Mouse (Mus musculus) ES-E14 (cell line): ENCODE results near the gene Zfp119b. TPM values are rescaled to one million over a fixed set of nuclear protein-coding genes. Genes with fewer than 3 reads are reported as not detected.

Experiments used
- DNase-seq: peaks from one replicate; pipeline ENCODE4 v3.0.0-alpha.2; 2013; ENCODE audit warnings: low read depth, low spot score
- H3K27ac ChIP-seq: 2 replicates; pipeline ENCODE4 v1.5.1; 2012; ENCODE audit warnings: low read depth, mild to moderate bottlenecking, low read length, moderate library complexity, mixed read lengths; ENCODE audit not compliant: poor library complexity, insufficient read depth, severe bottlenecking
- H3K36me3 ChIP-seq: 2 replicates; pipeline ENCODE4 v1.6.1; 2012; ENCODE audit warnings: mild to moderate bottlenecking, low read length, moderate library complexity, mixed read lengths; ENCODE audit not compliant: control insufficient read depth, poor library complexity, insufficient read depth, severe bottlenecking
- H3K4me1 ChIP-seq, 2 experiments: fragments of 150-350 bp in 1 of 2; sonication (generic) in 1 of 2; 2 replicates each; pipeline ENCODE4 v1.6.1; 2012; ENCODE audit warnings: low read length in 2 of 2, mild to moderate bottlenecking in 1 of 2, mixed read lengths in 1 of 2; ENCODE audit not compliant: control insufficient read depth in 2 of 2, insufficient read depth in 2 of 2, poor library complexity in 1 of 2
- H3K4me3 ChIP-seq, 2 experiments: fragments of 150-350 bp in 1 of 2; sonication (generic) in 1 of 2; 2 replicates each; pipeline ENCODE4 v1.5.1; 2012; ENCODE audit warnings: low read length in 2 of 2, low read depth in 1 of 2, mild to moderate bottlenecking in 1 of 2, mixed read lengths in 1 of 2; ENCODE audit not compliant: insufficient read depth in 1 of 2, poor library complexity in 1 of 2, severe bottlenecking in 1 of 2
- H3K9ac ChIP-seq: 2 replicates; pipeline ENCODE4 v1.6.1; 2012; ENCODE audit warnings: low read depth, mild to moderate bottlenecking, low read length, mixed read lengths; ENCODE audit not compliant: poor library complexity, insufficient read depth, severe bottlenecking
- H3K9me3 ChIP-seq: fragments of 150-350 bp; sonication (generic); 2 replicates; pipeline ENCODE4 v1.6.1; 2012; ENCODE audit warnings: low read depth, mild to moderate bottlenecking, low read length; ENCODE audit not compliant: control insufficient read depth, insufficient read depth
- CHD2 ChIP-seq: IDR thresholded peaks from 2 replicates; pipeline ENCODE4 v1.6.1; 2014; ENCODE audit warnings: mild to moderate bottlenecking, low read depth, low read length, inconsistent platforms
- HCFC1 ChIP-seq: IDR thresholded peaks from 2 replicates; pipeline ENCODE4 v1.6.1; 2012; ENCODE audit warnings: low read length, inconsistent platforms, borderline replicate concordance; ENCODE audit not compliant: insufficient read depth
- MAFK ChIP-seq: IDR thresholded peaks from 2 replicates; pipeline ENCODE4 v1.6.1; 2014; ENCODE audit warnings: mild to moderate bottlenecking, low read depth, low read length, inconsistent platforms; ENCODE audit not compliant: insufficient read depth
- ZC3H11A ChIP-seq: IDR thresholded peaks from 2 replicates; pipeline ENCODE4 v1.6.1; 2012; ENCODE audit warnings: low read depth, mild to moderate bottlenecking, inconsistent platforms, low read length, borderline replicate concordance
- ZNF384 ChIP-seq: IDR thresholded peaks from 2 replicates; pipeline ENCODE4 v1.6.1; 2012; ENCODE audit warnings: low read depth, low read length, inconsistent platforms
- in situ Hi-C, 2 experiments: fragments of 600-800 bp; cut with MboI; formaldehyde crosslinking; loops; one replicate each; pipeline ENCODE4 v1.15.1; 2025; ENCODE audit warnings: low sequenced_read_pairs in 2 of 2, inconsistent platforms in 1 of 2; ENCODE audit not compliant: unreplicated experiment in 2 of 2
- total RNA-seq: library from RNA; depleted of rRNA; stranded (reverse); fragments of 300-350 nt; gene quantifications from 2 replicates; pipeline ENCODE4 v1.2.3, GENCODE M21; 2012

Zfp119b gene
- total RNA-seq, 1 experiment: 4.6 TPM

GRCm38 (mm10) chr17:55952447-55953027 lies 3.2 kb upstream of the Zfp119b start, which contains the start of gene Ebi3:
TSS of gene Ebi3 (plus strand) at chr17:55952640.
- Histone ChIP-seq H3K27ac (peak within 1 kb of the TSS; percentile 7; the same call in 1 of the 2 replicates), H3K36me3 (no peaks in the 10 kb centered on the region), H3K4me3 (no peak within 1 kb of the TSS), H3K4me1 (peaks cover 9 to 37% of the 10 kb centered on the region in 2 experiments), H3K9me3 (no peaks in the 10 kb centered on the region), H3K9ac (no peak within 1 kb of the TSS)
- DNase-seq: no peak
- in situ Hi-C loops: no loop called here
- TF ChIP-seq MAFK (no peak), ZC3H11A (no peak), CHD2 (no peak), HCFC1 (no peak), ZNF384 (no peak)

GRCm38 (mm10) chr17:55952041-55952440 lies 2.7 kb upstream of the Zfp119b start:
- in situ Hi-C loops: no loop called here
- Histone ChIP-seq H3K27ac (0 out of 2 replicates have a peak overlapping the region, but pooled peaks have one; percentile 7), H3K36me3 (no peaks in the 10 kb centered on the region), H3K9ac (no peak overlapping the region), H3K4me1 (peaks cover 9 to 36% of the 10 kb centered on the region in 2 experiments), H3K9me3 (no peaks in the 10 kb centered on the region), H3K4me3 (no peak overlapping the region)
- TF ChIP-seq HCFC1 (no peak), ZNF384 (no peak), MAFK (no peak), ZC3H11A (no peak), CHD2 (no peak)
- DNase-seq: no peak

- Histone ChIP-seq H3K9me3 (no peaks in the 10 kb centered on the region), H3K4me1 (peaks cover 6 to 33% of the 10 kb centered on the region in 2 experiments), H3K9ac (no peak overlapping the region), H3K27ac (no peak overlapping the region), H3K36me3 (no peaks in the 10 kb centered on the region), H3K4me3 (peak overlapping the region in 1 of 2 experiments; percentile 41; a peak in 2 of 4 replicates)
- in situ Hi-C loops: no loop called here
- TF ChIP-seq HCFC1 (no peak), MAFK (no peak), CHD2 (no peak), ZNF384 (no peak)
- DNase-seq: no peak
Measured at GRCm38 (mm10) chr17:55950601-55951000, 1.3 kb upstream of the Zfp119b start.

GRCm38 (mm10) chr17:55948647-55949046 lies 653 bp downstream of the Zfp119b start:
- TF ChIP-seq CHD2 (no peak), ZC3H11A (no peak), HCFC1 (no peak)
- no peak overlapping the region for H3K27ac ChIP-seq
- H3K4me1 ChIP-seq: peaks cover 6 to 23% of the 10 kb centered on the region in 2 experiments
- no peak overlapping the region for H3K9ac ChIP-seq
- H3K4me3 ChIP-seq: no peak overlapping the region
- H3K9me3 ChIP-seq: no peaks in the 10 kb centered on the region
- H3K36me3 ChIP-seq: no peaks in the 10 kb centered on the region
- in situ Hi-C loops: no loop called here
- no peak for DNase-seq

- no peak for TF ChIP-seq CHD2
- no peak for TF ChIP-seq ZC3H11A
- no peak for TF ChIP-seq ZNF384
- TF ChIP-seq HCFC1: no peak
- no peak for TF ChIP-seq MAFK
- in situ Hi-C loops: no loop called here
- no peaks in the 10 kb centered on the region for H3K9me3 ChIP-seq
- H3K36me3 ChIP-seq: no peaks in the 10 kb centered on the region
- H3K4me3 ChIP-seq: peak overlapping the region; percentile 84 to 97
- H3K4me1 ChIP-seq: peaks cover 0 to 4% of the 10 kb centered on the region in 2 experiments; a peak in 1 of 4 replicates
- no peak overlapping the region for H3K27ac ChIP-seq
- peak overlapping the region; percentile 71; the same call in 1 of the 2 replicates for H3K9ac ChIP-seq
- DNase-seq: no peak
Measured at GRCm38 (mm10) chr17:55945696-55946095, 3.6 kb downstream of the Zfp119b start.
